Mouse (Mus musculus): ENCODE data around the gene Ppp1r8. TPM values are rescaled to one million over a fixed set of nuclear protein-coding genes. Genes with fewer than 3 reads are reported as not detected.

Ppp1r8 gene
- polyA plus RNA-seq, 1 experiment, result 17.3 TPM

- H3K27ac ChIP-seq (replicated peaks; ENCODE audit: low read depth, low read length), result no peak overlapping the region
- no peaks in the 10 kb centered on the region for H3K4me1 ChIP-seq (ENCODE audit: control insufficient read depth, insufficient read depth, insufficient read length, low read length)
- no peak overlapping the region for H3K4me3 ChIP-seq (ENCODE audit: insufficient read depth, low read depth, low read length)
These were observed 19.2 kb downstream of the Ppp1r8 start for GRCm38 (mm10) chr4:132823614-132824366.

- Histone ChIP-seq H3K4me3 (ENCODE audit: insufficient read depth, low read depth, low read length) (no peak overlapping the region), H3K4me1 (ENCODE audit: control insufficient read depth, insufficient read depth, insufficient read length, low read length) (peaks cover 2% of the 10 kb centered on the region; the same call in 1 of the 2 replicates), H3K27ac (replicated peaks; ENCODE audit: low read depth, low read length) (no peak overlapping the region)
These were observed 24.5 kb downstream of the Ppp1r8 start for GRCm38 (mm10) chr4:132818442-132818841.

- peaks cover 2% of the 10 kb centered on the region; the same call in 1 of the 2 replicates for H3K4me1 ChIP-seq (ENCODE audit: control insufficient read depth, insufficient read depth, insufficient read length, low read length)
- H3K27ac ChIP-seq (replicated peaks; ENCODE audit: low read depth, low read length), result peak overlapping the region; percentile 78
- no peak overlapping the region for H3K4me3 ChIP-seq (ENCODE audit: insufficient read depth, low read depth, low read length)
These were observed 26.1 kb downstream of the Ppp1r8 start for GRCm38 (mm10) chr4:132816855-132817254.

- H3K4me1 ChIP-seq (ENCODE audit: control insufficient read depth, insufficient read depth, insufficient read length, low read length), result peaks cover 2% of the 10 kb centered on the region; the same call in 1 of the 2 replicates
- peak overlapping the region; percentile 78 for H3K27ac ChIP-seq (replicated peaks; ENCODE audit: low read depth, low read length)
- no peak overlapping the region for H3K4me3 ChIP-seq (ENCODE audit: insufficient read depth, low read depth, low read length)
These were observed 26.6 kb downstream of the Ppp1r8 start for GRCm38 (mm10) chr4:132816404-132816803.

- Histone ChIP-seq H3K4me1 (ENCODE audit: control insufficient read depth, insufficient read depth, insufficient read length, low read length) (peaks cover 11% of the 10 kb centered on the region), H3K4me3 (ENCODE audit: insufficient read depth, low read depth, low read length) (no peak overlapping the region), H3K27ac (replicated peaks; ENCODE audit: low read depth, low read length) (peak overlapping the region; percentile 41)
These were observed 33.3 kb downstream of the Ppp1r8 start for GRCm38 (mm10) chr4:132809621-132810020.

- Histone ChIP-seq H3K4me1 (ENCODE audit: control insufficient read depth, insufficient read depth, insufficient read length, low read length) (peaks cover 15% of the 10 kb centered on the region), H3K4me3 (ENCODE audit: insufficient read depth, low read depth, low read length) (no peak overlapping the region), H3K27ac (replicated peaks; ENCODE audit: low read depth, low read length) (peak overlapping the region; percentile 73)
These were observed 35.0 kb downstream of the Ppp1r8 start for GRCm38 (mm10) chr4:132807771-132808641.

- Histone ChIP-seq H3K4me1 (ENCODE audit: control insufficient read depth, insufficient read depth, insufficient read length, low read length) (peaks cover 19% of the 10 kb centered on the region), H3K27ac (replicated peaks; ENCODE audit: low read depth, low read length) (0 out of 2 replicates have a peak overlapping the region, but pooled peaks have one; percentile 12), H3K4me3 (ENCODE audit: insufficient read depth, low read depth, low read length) (no peak overlapping the region)
These were observed 36.3 kb downstream of the Ppp1r8 start for GRCm38 (mm10) chr4:132806620-132807191.

- Histone ChIP-seq H3K27ac (replicated peaks; ENCODE audit: low read depth, low read length) (no peak overlapping the region; the same call in 1 of the 2 replicates), H3K4me3 (ENCODE audit: insufficient read depth, low read depth, low read length) (no peak overlapping the region), H3K4me1 (ENCODE audit: control insufficient read depth, insufficient read depth, insufficient read length, low read length) (peaks cover 19% of the 10 kb centered on the region)
These were observed 37.3 kb downstream of the Ppp1r8 start for GRCm38 (mm10) chr4:132805599-132806197.

- peaks cover 19% of the 10 kb centered on the region for H3K4me1 ChIP-seq (ENCODE audit: control insufficient read depth, insufficient read depth, insufficient read length, low read length)
- H3K27ac ChIP-seq (replicated peaks; ENCODE audit: low read depth, low read length), result peak overlapping the region; percentile 54; the same call in 1 of the 2 replicates
- no peak overlapping the region for H3K4me3 ChIP-seq (ENCODE audit: insufficient read depth, low read depth, low read length)
These were observed 37.8 kb downstream of the Ppp1r8 start for GRCm38 (mm10) chr4:132805146-132805545.

GRCm38 (mm10) chr4:132804331-132804730, 38.6 kb downstream of the Ppp1r8 start:
- Histone ChIP-seq H3K27ac (replicated peaks; ENCODE audit: low read depth, low read length) (peak overlapping the region; percentile 26; the same call in 1 of the 2 replicates), H3K4me1 (ENCODE audit: control insufficient read depth, insufficient read depth, insufficient read length, low read length) (peaks cover 19% of the 10 kb centered on the region), H3K4me3 (ENCODE audit: insufficient read depth, low read depth, low read length) (no peak overlapping the region)

GRCm38 (mm10) chr4:132803876-132804275, 39.1 kb downstream of the Ppp1r8 start:
- no peak overlapping the region for H3K4me3 ChIP-seq (ENCODE audit: insufficient read depth, low read depth, low read length)

GRCm38 (mm10) chr4:132803212-132803611, 39.8 kb downstream of the Ppp1r8 start:
- peaks cover 13% of the 10 kb centered on the region for H3K4me1 ChIP-seq (ENCODE audit: control insufficient read depth, insufficient read depth, insufficient read length, low read length)
- H3K27ac ChIP-seq (replicated peaks; ENCODE audit: low read depth, low read length), result peak overlapping the region; percentile 97
- no peak overlapping the region for H3K4me3 ChIP-seq (ENCODE audit: insufficient read depth, low read depth, low read length)

More at GRCm38 (mm10) chr4:132803876-132804275, 39.1 kb downstream of the Ppp1r8 start:
- H3K27ac ChIP-seq (replicated peaks; ENCODE audit: low read depth, low read length), result no peak overlapping the region
- H3K4me1 ChIP-seq (ENCODE audit: control insufficient read depth, insufficient read depth, insufficient read length, low read length), result peaks cover 19% of the 10 kb centered on the region

GRCm38 (mm10) chr4:132802171-132802637, 40.8 kb downstream of the Ppp1r8 start:
- H3K27ac ChIP-seq (replicated peaks; ENCODE audit: low read depth, low read length), result peak overlapping the region; percentile 96
- H3K4me1 ChIP-seq (ENCODE audit: control insufficient read depth, insufficient read depth, insufficient read length, low read length), result peaks cover 13% of the 10 kb centered on the region; the same call in 1 of the 2 replicates
- peak overlapping the region; percentile 37 for H3K4me3 ChIP-seq (ENCODE audit: insufficient read depth, low read depth, low read length)

Measured in brown adipose tissue, adult 24 weeks (tissue).